Mouse (Mus musculus) CH12.LX (cell line): ENCODE results near the gene Cecr2. TPM values are rescaled to one million over a fixed set of nuclear protein-coding genes. Genes with fewer than 3 reads are reported as not detected.

ENCODE experiments used
- DNase-seq: peaks from one replicate; pipeline ENCODE4 v3.0.0-alpha.2; 2013; ENCODE audit errors: extremely low read depth
- H3K27ac ChIP-seq: 2 replicates; pipeline ENCODE4 v1.5.1; 2012; ENCODE audit warnings: low read depth, mild to moderate bottlenecking, control low read depth, moderate library complexity; ENCODE audit not compliant: insufficient read depth
- H3K27me3 ChIP-seq: replicated peaks from 2 replicates; pipeline ENCODE3; 2012; ENCODE audit warnings: inconsistent platforms
- H3K36me3 ChIP-seq, 2 experiments: replicated peaks in 1 of 2; 2 replicates each; pipeline versions ENCODE3 to v1.6.1; 2012; ENCODE audit warnings: inconsistent platforms in 1 of 2, low read length in 1 of 2, mild to moderate bottlenecking in 1 of 2, mixed read lengths in 1 of 2, moderate library complexity in 1 of 2; ENCODE audit not compliant: control insufficient read depth in 1 of 2, insufficient read depth in 1 of 2
- H3K4me1 ChIP-seq, 2 experiments: 2 replicates each; pipeline ENCODE4 v1.6.1; 2012; ENCODE audit warnings: inconsistent platforms in 1 of 2, moderate library complexity in 1 of 2; ENCODE audit not compliant: insufficient read depth in 2 of 2, control insufficient read depth in 1 of 2
- H3K4me2 ChIP-seq: 2 replicates; pipeline ENCODE4 v1.6.1; 2012; ENCODE audit warnings: low read depth, mild to moderate bottlenecking, control low read depth; ENCODE audit not compliant: poor library complexity, insufficient read depth, severe bottlenecking
- H3K4me3 ChIP-seq, 3 experiments: fragments of 150-350 bp in 1 of 3; sonication (generic) in 1 of 3; replicated peaks in 1 of 3; 2 replicates each; pipeline versions ENCODE3 to v1.5.1; 2011 to 2012; ENCODE audit warnings: low read depth in 2 of 3, low read length in 2 of 3, mild to moderate bottlenecking in 2 of 3, moderate library complexity in 2 of 3, control low read depth in 1 of 3, improper control_type of control experiment in 1 of 3, inconsistent platforms in 1 of 3, mixed read lengths in 1 of 3; ENCODE audit not compliant: poor library complexity in 1 of 3
- H3K79me2 ChIP-seq: replicated peaks from 2 replicates; pipeline ENCODE4 v1.6.1; 2012; ENCODE audit warnings: mild to moderate bottlenecking, moderate library complexity; ENCODE audit not compliant: control insufficient read depth, poor library complexity, insufficient read depth, severe bottlenecking; ENCODE audit errors: extremely low read depth
- H3K9ac ChIP-seq: 2 replicates; pipeline ENCODE4 v1.6.1; 2012; ENCODE audit warnings: low read depth, mild to moderate bottlenecking, control low read depth, moderate library complexity; ENCODE audit not compliant: insufficient read depth
- H3K9me3 ChIP-seq: replicated peaks from 2 replicates; pipeline ENCODE3; 2012; ENCODE audit warnings: low read length, inconsistent platforms, mixed read lengths
- CHD1 ChIP-seq: IDR thresholded peaks from 2 replicates; pipeline ENCODE4 v1.6.1; 2012; ENCODE audit warnings: low read depth, low read length, improper control_type of control experiment, inconsistent platforms
- CHD2 ChIP-seq: IDR thresholded peaks from 2 replicates; pipeline ENCODE4 v1.6.1; 2011; ENCODE audit warnings: low read length, improper control_type of control experiment
- CTCF ChIP-seq, 2 experiments: IDR thresholded peaks in 1 of 2; conservative IDR thresholded peaks in 1 of 2; 2 replicates each; pipeline ENCODE4 v1.5.1; 2011 to 2012; ENCODE audit warnings: low read depth in 2 of 2, low read length in 2 of 2, improper control_type of control experiment in 1 of 2, inconsistent platforms in 1 of 2, mild to moderate bottlenecking in 1 of 2, moderate library complexity in 1 of 2
- E2F4 ChIP-seq: IDR thresholded peaks from 2 replicates; pipeline ENCODE4 v1.6.1; 2011; ENCODE audit warnings: low read depth, low read length, improper control_type of control experiment; ENCODE audit not compliant: insufficient replicate concordance
- ELF1 ChIP-seq: IDR thresholded peaks from 2 replicates; pipeline ENCODE4 v1.6.1; 2014; ENCODE audit warnings: low read depth, mild to moderate bottlenecking, inconsistent platforms, low read length, improper control_type of control experiment
- ETS1 ChIP-seq: conservative IDR thresholded peaks from 2 replicates; pipeline ENCODE4 v1.6.1; 2012; ENCODE audit warnings: low read depth, mild to moderate bottlenecking, inconsistent platforms, low read length, improper control_type of control experiment, moderate library complexity
- GABPA ChIP-seq: IDR thresholded peaks from 2 replicates; pipeline ENCODE4 v1.6.1; 2012; ENCODE audit warnings: low read depth, low read length, improper control_type of control experiment, inconsistent platforms; ENCODE audit not compliant: insufficient replicate concordance
- HCFC1 ChIP-seq: IDR thresholded peaks from 2 replicates; pipeline ENCODE4 v1.6.1; 2012; ENCODE audit warnings: low read depth, mild to moderate bottlenecking, inconsistent platforms, low read length, improper control_type of control experiment
- MAFK ChIP-seq: IDR thresholded peaks from 2 replicates; pipeline ENCODE4 v1.6.1; 2011; ENCODE audit warnings: low read length, improper control_type of control experiment; ENCODE audit not compliant: insufficient replicate concordance
- MAX ChIP-seq: IDR thresholded peaks from 2 replicates; pipeline ENCODE4 v1.6.1; 2011; ENCODE audit warnings: low read length, improper control_type of control experiment
- NELFE ChIP-seq: IDR thresholded peaks from 2 replicates; pipeline ENCODE4 v1.6.1; 2011; ENCODE audit warnings: low read depth, low read length, improper control_type of control experiment
- NRF1 ChIP-seq: IDR thresholded peaks from 2 replicates; pipeline ENCODE4 v1.6.1; 2014; ENCODE audit warnings: low read depth, mild to moderate bottlenecking, inconsistent platforms, low read length, improper control_type of control experiment, moderate library complexity
- PAX5 ChIP-seq: IDR thresholded peaks from 2 replicates; pipeline ENCODE4 v1.6.1; 2012; ENCODE audit warnings: low read length, inconsistent platforms, mixed read lengths
- POLR2A ChIP-seq: IDR thresholded peaks from 2 replicates; pipeline ENCODE4 v1.6.1; 2011; ENCODE audit warnings: low read depth, mild to moderate bottlenecking, improper control_type of control experiment, low read length
- RAD21 ChIP-seq: IDR thresholded peaks from 2 replicates; pipeline ENCODE4 v1.6.1; 2011; ENCODE audit warnings: low read depth, mild to moderate bottlenecking, low read length, improper control_type of control experiment, moderate library complexity
- SIN3A ChIP-seq: IDR thresholded peaks from 2 replicates; pipeline ENCODE4 v1.6.1; 2012; ENCODE audit warnings: low read length, improper control_type of control experiment, inconsistent platforms
- SMC3 ChIP-seq: IDR thresholded peaks from 2 replicates; pipeline ENCODE4 v1.6.1; 2011; ENCODE audit warnings: low read depth, low read length, improper control_type of control experiment
- TBP ChIP-seq: conservative IDR thresholded peaks from 2 replicates; pipeline ENCODE4 v1.6.1; 2011; ENCODE audit warnings: low read depth, low read length, improper control_type of control experiment
- ZC3H11A ChIP-seq: IDR thresholded peaks from 2 replicates; pipeline ENCODE4 v1.6.1; 2012; ENCODE audit warnings: low read depth, mild to moderate bottlenecking, inconsistent platforms, low read length, improper control_type of control experiment
- ZKSCAN1 ChIP-seq: IDR thresholded peaks from 2 replicates; pipeline ENCODE4 v1.6.1; 2012; ENCODE audit warnings: low read depth, inconsistent platforms, low read length, improper control_type of control experiment, borderline replicate concordance
- dilution Hi-C: fragments of 300-500 bp; cut with MboI; formaldehyde crosslinking; loops from 2 replicates; pipeline ENCODE4 v1.14.3; 2020; ENCODE audit warnings: low sequenced_read_pairs; ENCODE audit not compliant: extremely low pct_unique_long_range_greater_than_20kb, extremely low pct_ligation_motif_present
- in situ Hi-C: fragments of 300-500 bp; cut with MboI; formaldehyde crosslinking; loops from 3 replicates; pipeline ENCODE4 v1.14.3; 2019; ENCODE audit warnings: low sequenced_read_pairs, low pct_ligation_motif_present, low pct_unique_long_range_greater_than_20kb, mixed read lengths
- polyA plus RNA-seq: library from polyadenylated mRNA; unstranded; fragments of >175 nt; gene quantifications from 2 replicates; pipeline ENCODE4 v1.2.1, GENCODE M21; 2012; ENCODE audit warnings: low read depth; ENCODE audit not compliant: insufficient read length
- total RNA-seq, 2 experiments: library from RNA; depleted of rRNA; stranded (reverse); fragments of 300-350 nt in 1 of 2; fragments of >200 nt in 1 of 2; gene quantifications; 2 replicates each; pipeline ENCODE4 v1.2.3; 2012 to 2014

Cecr2 gene
- total and polyA plus RNA-seq, 3 experiments = 6.6 to 15.0 (median 12.5) TPM

GRCm38 (mm10) chr6:120736566-120736965 is 70.4 kb downstream of the Cecr2 start:
- Histone ChIP-seq H3K79me2 (no peaks in the 10 kb centered on the region), H3K4me1 (no peaks in the 10 kb centered on the region), H3K9me3 (no peaks in the 10 kb centered on the region), H3K9ac (no peak overlapping the region), H3K27ac (no peak overlapping the region), H3K4me2 (no peak overlapping the region), H3K36me3 (peaks cover 27 to 57% of the 10 kb centered on the region in 2 experiments), H3K27me3 (no peaks in the 10 kb centered on the region), H3K4me3 (no peak overlapping the region)
- in situ Hi-C loops (no loop called here), dilution Hi-C loops (no loop called here)
- DNase-seq = peak; percentile 56
- TF ChIP-seq GABPA (no peak), CHD1 (no peak), ETS1 (no peak), TBP (no peak), NRF1 (no peak), HCFC1 (no peak), NELFE (no peak), MAFK (no peak), CTCF (conservative IDR thresholded peaks at IDR 0.05 in 1 of 2, IDR thresholded peaks at IDR 0.05 in 1 of 2; ENCODE audit: low read depth in 2 of 2, low read length in 2 of 2) (peak; percentile 48 to 91; a peak in 3 of 4 replicates), ZC3H11A (peak; percentile 63; the same call in 1 of the 2 replicates), CHD2 (no peak), ZKSCAN1 (no peak), ELF1 (no peak), RAD21 (peak; percentile 93), SMC3 (peak; percentile 80)

GRCm38 (mm10) chr6:120743130-120743529 is 77.0 kb downstream of the Cecr2 start:
- in situ Hi-C loops = no loop called here
- peaks cover 0 to 11% of the 10 kb centered on the region in 2 experiments; a peak in 2 of 4 replicates for H3K4me1 ChIP-seq
- H3K36me3 ChIP-seq = peaks cover 14 to 47% of the 10 kb centered on the region in 2 experiments
- dilution Hi-C loops = no loop called here
- H3K27me3 ChIP-seq = no peaks in the 10 kb centered on the region
- no peak overlapping the region for H3K9ac ChIP-seq
- TF ChIP-seq MAX (no peak), RAD21 (no peak), POLR2A (no peak), SIN3A (no peak), ELF1 (no peak), PAX5 (no peak), CHD1 (no peak), E2F4 (no peak)
- TF ChIP-seq, all 38 proteins: peak for 0
- Histone ChIP-seq H3K4me3 (no peak overlapping the region), H3K27ac (no peak overlapping the region), H3K4me2 (no peak overlapping the region), H3K79me2 (0 out of 2 replicates have a peak, but pooled peaks cover 2% of the 10 kb centered on the region), H3K9me3 (no peaks in the 10 kb centered on the region)
- no peak for DNase-seq
